Mouse (Mus musculus): ENCODE data around the gene Prn. TPM values are rescaled to one million over a fixed set of nuclear protein-coding genes. Genes with fewer than 3 reads are reported as not detected.

The Prn gene
- total RNA-seq, 2 experiments from 2014 or later, result not detected

- DNase-seq (ENCODE audit: extremely low spot score in 1 of 2, low spot score in 1 of 2), result no peak
Measured at GRCm38 (mm10) chr2:131905776-131906175, 4.0 kb upstream of the Prn start.

- no peak for DNase-seq (ENCODE audit: extremely low spot score in 1 of 2, low spot score in 1 of 2)
Measured at GRCm38 (mm10) chr2:131906266-131906665, 3.5 kb upstream of the Prn start.

- DNase-seq (ENCODE audit: extremely low spot score in 1 of 2, low spot score in 1 of 2), result no peak
Measured at GRCm38 (mm10) chr2:131906846-131907245, 2.9 kb upstream of the Prn start.

GRCm38 (mm10) chr2:131907311-131907710, 2.4 kb upstream of the Prn start:
- DNase-seq (ENCODE audit: extremely low spot score in 1 of 2, low spot score in 1 of 2), result no peak

GRCm38 (mm10) chr2:131908351-131908861, 1.4 kb upstream of the Prn start:
- no peak for DNase-seq (ENCODE audit: extremely low spot score in 1 of 2, low spot score in 1 of 2)

- no peak for DNase-seq (ENCODE audit: extremely low spot score in 1 of 2, low spot score in 1 of 2)
Measured at GRCm38 (mm10) chr2:131908906-131909305, 851 bp upstream of the Prn start.

- no peak for DNase-seq (ENCODE audit: extremely low spot score in 1 of 2, low spot score in 1 of 2)
Measured at GRCm38 (mm10) chr2:131910847-131911246, 1.1 kb downstream of the Prn start.

- DNase-seq (ENCODE audit: extremely low spot score in 1 of 2, low spot score in 1 of 2), result no peak
Measured at GRCm38 (mm10) chr2:131911341-131911740, 1.6 kb downstream of the Prn start.

GRCm38 (mm10) chr2:131912526-131913258, 2.9 kb downstream of the Prn start:
- DNase-seq (ENCODE audit: extremely low spot score in 1 of 2, low spot score in 1 of 2), result no peak

GRCm38 (mm10) chr2:131932275-131932902, 22.6 kb downstream of the Prn start:
- DNase-seq (ENCODE audit: extremely low spot score in 1 of 2, low spot score in 1 of 2), result no peak

GRCm38 (mm10) chr2:131933013-131933412, 23.3 kb downstream of the Prn start:
- no peak for DNase-seq (ENCODE audit: extremely low spot score in 1 of 2, low spot score in 1 of 2)

GRCm38 (mm10) chr2:131933598-131933997, 23.8 kb downstream of the Prn start:
- no peak for DNase-seq (ENCODE audit: extremely low spot score in 1 of 2, low spot score in 1 of 2)

GRCm38 (mm10) chr2:131934243-131934642, 24.5 kb downstream of the Prn start:
- no peak for DNase-seq (ENCODE audit: extremely low spot score in 1 of 2, low spot score in 1 of 2)

GRCm38 (mm10) chr2:131935390-131936105, 25.8 kb downstream of the Prn start:
- no peak for DNase-seq (ENCODE audit: extremely low spot score in 1 of 2, low spot score in 1 of 2)

GRCm38 (mm10) chr2:131936410-131936809, 26.7 kb downstream of the Prn start:
- DNase-seq (ENCODE audit: extremely low spot score in 1 of 2, low spot score in 1 of 2), result no peak

GRCm38 (mm10) chr2:131939404-131940111, 29.8 kb downstream of the Prn start:
- DNase-seq (ENCODE audit: extremely low spot score in 1 of 2, low spot score in 1 of 2), result peak; percentile 58 to 76

GRCm38 (mm10) chr2:131940506-131940905, 30.7 kb downstream of the Prn start:
- DNase-seq (ENCODE audit: extremely low spot score in 1 of 2, low spot score in 1 of 2), result no peak

- DNase-seq (ENCODE audit: extremely low spot score in 1 of 2, low spot score in 1 of 2), result no peak
Measured at GRCm38 (mm10) chr2:131941501-131941900, 31.7 kb downstream of the Prn start.

- DNase-seq (ENCODE audit: extremely low spot score in 1 of 2, low spot score in 1 of 2), result no peak
Measured at GRCm38 (mm10) chr2:131944370-131944769, 34.6 kb downstream of the Prn start.

- DNase-seq (ENCODE audit: extremely low spot score in 1 of 2, low spot score in 1 of 2), result peak in 1 of 2 experiments; percentile 4
Measured at GRCm38 (mm10) chr2:131945225-131945624, 35.5 kb downstream of the Prn start.

GRCm38 (mm10) chr2:131945765-131946164, 36.0 kb downstream of the Prn start:
- DNase-seq (ENCODE audit: extremely low spot score in 1 of 2, low spot score in 1 of 2), result peak in 1 of 2 experiments; percentile 7
